Mouse (Mus musculus): ENCODE results near the gene Kcnh7. TPM values are rescaled to one million over a fixed set of nuclear protein-coding genes. Genes with fewer than 3 reads are reported as not detected.

The Kcnh7 gene
- polyA plus RNA-seq, 1 experiment, result not detected

DNA sequence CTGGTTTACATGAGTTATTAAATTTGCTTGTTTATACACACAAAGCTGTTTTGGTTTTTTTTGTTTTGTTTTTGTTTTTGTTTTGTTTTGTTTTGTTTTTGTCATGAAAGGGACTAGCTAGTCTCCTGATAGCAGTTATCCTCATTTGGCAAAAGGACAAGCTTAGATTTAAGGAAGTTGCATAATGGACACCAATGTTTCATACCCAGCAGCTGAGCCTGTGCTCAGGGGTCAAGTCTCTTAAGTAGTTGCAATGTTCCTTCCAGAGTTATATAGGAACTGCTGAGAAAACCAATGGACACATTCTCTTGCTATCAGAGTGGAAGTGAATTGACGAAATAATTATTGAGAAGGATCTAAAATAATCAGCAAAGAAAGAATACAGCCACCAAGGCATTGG lies 528.0 kb downstream of the Kcnh7 start:
- no peak overlapping the region for H3K4me3 ChIP-seq (replicated peaks)
- H3K9me3 ChIP-seq, result no peaks in the 10 kb centered on the region
- no peak for TF ChIP-seq FLI1 (IDR thresholded peaks at IDR 0.05; ENCODE audit: low read length)
- TF ChIP-seq GATA1 (IDR thresholded peaks at IDR 0.05; ENCODE audit: borderline replicate concordance, low read length), result no peak
- H3K27me3 ChIP-seq (replicated peaks), result no peaks in the 10 kb centered on the region
- peaks cover 3% of the 10 kb centered on the region; the same call in 1 of the 2 replicates for H3K4me1 ChIP-seq
- no peaks in the 10 kb centered on the region for H3K36me3 ChIP-seq (replicated peaks; ENCODE audit: low read length)

GRCm38 (mm10) chr2:62654519-62655338 lies 529.4 kb downstream of the Kcnh7 start:
- Histone ChIP-seq H3K36me3 (replicated peaks; ENCODE audit: low read length) (no peaks in the 10 kb centered on the region), H3K27me3 (replicated peaks) (no peaks in the 10 kb centered on the region), H3K4me3 (replicated peaks) (no peak overlapping the region), H3K4me1 (peaks cover 3% of the 10 kb centered on the region; the same call in 1 of the 2 replicates), H3K9me3 (no peaks in the 10 kb centered on the region)
- TF ChIP-seq GATA1 (IDR thresholded peaks at IDR 0.05; ENCODE audit: borderline replicate concordance, low read length) (no peak), FLI1 (IDR thresholded peaks at IDR 0.05; ENCODE audit: low read length) (no peak)

GRCm38 (mm10) chr2:62652466-62652865 lies 531.6 kb downstream of the Kcnh7 start:
- Histone ChIP-seq H3K4me3 (replicated peaks) (no peak overlapping the region), H3K4me1 (peaks cover 3% of the 10 kb centered on the region), H3K9me3 (no peaks in the 10 kb centered on the region), H3K36me3 (replicated peaks; ENCODE audit: low read length) (no peaks in the 10 kb centered on the region), H3K27me3 (replicated peaks) (no peaks in the 10 kb centered on the region)
- TF ChIP-seq GATA1 (IDR thresholded peaks at IDR 0.05; ENCODE audit: borderline replicate concordance, low read length) (no peak), FLI1 (IDR thresholded peaks at IDR 0.05; ENCODE audit: low read length) (no peak)

DNA sequence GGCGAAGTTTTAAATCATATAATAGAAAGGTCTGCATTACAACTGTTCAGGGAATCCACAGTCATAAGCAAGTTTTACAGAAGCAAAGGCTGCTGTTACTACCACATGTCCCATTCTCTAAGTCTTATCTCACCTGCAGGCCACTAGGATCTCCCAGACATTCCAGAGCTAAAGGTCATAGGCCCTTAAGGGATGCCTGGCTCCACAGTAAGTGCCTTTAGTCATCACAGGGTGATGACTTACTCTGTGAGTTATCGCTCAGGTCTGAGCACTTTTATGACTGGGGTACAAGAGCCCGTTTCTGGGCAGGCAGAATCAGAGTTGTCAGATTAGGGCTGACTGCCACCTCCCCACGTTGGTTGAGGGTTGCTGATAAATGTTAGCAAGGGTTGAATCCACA lies 532.2 kb downstream of the Kcnh7 start:
- no peak overlapping the region for H3K4me3 ChIP-seq (replicated peaks)
- TF ChIP-seq FLI1 (IDR thresholded peaks at IDR 0.05; ENCODE audit: low read length) (no peak), GATA1 (IDR thresholded peaks at IDR 0.05; ENCODE audit: borderline replicate concordance, low read length) (no peak)
- no peaks in the 10 kb centered on the region for H3K9me3 ChIP-seq
- H3K4me1 ChIP-seq, result peaks cover 3% of the 10 kb centered on the region
- H3K27me3 ChIP-seq (replicated peaks), result no peaks in the 10 kb centered on the region
- no peaks in the 10 kb centered on the region for H3K36me3 ChIP-seq (replicated peaks; ENCODE audit: low read length)

- no peaks in the 10 kb centered on the region for H3K27me3 ChIP-seq (replicated peaks)
- peaks cover 24% of the 10 kb centered on the region for H3K4me1 ChIP-seq
- H3K9me3 ChIP-seq, result no peaks in the 10 kb centered on the region
- TF ChIP-seq GATA1 (IDR thresholded peaks at IDR 0.05; ENCODE audit: borderline replicate concordance, low read length) (no peak), FLI1 (IDR thresholded peaks at IDR 0.05; ENCODE audit: low read length) (no peak)
- peak overlapping the region; percentile 95 for H3K4me3 ChIP-seq (replicated peaks)
- no peaks in the 10 kb centered on the region for H3K36me3 ChIP-seq (replicated peaks; ENCODE audit: low read length)
Observed at GRCm38 (mm10) chr2:62646671-62647289, 537.3 kb downstream of the Kcnh7 start.

DNA sequence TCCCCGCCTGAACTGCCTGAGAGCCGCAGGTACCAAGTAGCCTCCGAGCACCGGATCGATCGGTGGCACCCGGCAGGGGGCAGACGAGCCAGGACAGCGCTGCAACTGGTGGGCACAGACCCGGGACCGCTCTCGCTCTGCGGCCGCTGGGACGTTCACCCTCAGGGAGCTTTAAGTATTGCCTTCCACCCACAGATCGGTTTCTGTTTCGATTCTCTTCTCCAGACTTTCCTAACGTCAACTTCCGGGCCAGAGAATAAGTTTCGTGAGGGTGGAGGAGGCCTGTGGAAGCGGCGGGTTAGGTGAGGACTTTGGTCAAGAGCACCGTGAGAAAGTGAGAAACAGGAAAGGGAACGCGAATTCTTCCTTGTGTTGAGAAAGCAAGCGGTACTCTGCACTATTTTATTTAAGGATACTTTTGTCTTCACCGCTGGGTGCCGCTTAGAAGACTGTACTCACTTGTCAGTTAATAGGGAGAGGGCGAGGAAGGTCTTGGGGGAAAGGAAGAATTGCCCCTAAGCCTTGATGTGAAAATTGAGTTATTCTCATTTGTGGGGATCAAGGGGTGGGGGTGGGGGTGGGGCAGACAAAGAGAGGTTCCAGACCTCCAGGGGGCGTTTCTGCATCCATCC lies 538.0 kb downstream of the Kcnh7 start, which contains the start of gene Ifih1:
Gene Ifih1, minus strand, starts transcription at position 242 of the 632 bp plus-strand sequence.
- no peaks in the 10 kb centered on the region for H3K9me3 ChIP-seq
- H3K4me1 ChIP-seq, result peaks cover 27% of the 10 kb centered on the region
- H3K4me3 ChIP-seq (replicated peaks), result peak within 1 kb of the TSS; percentile 95
- no peaks in the 10 kb centered on the region for H3K27me3 ChIP-seq (replicated peaks)
- no peaks in the 10 kb centered on the region for H3K36me3 ChIP-seq (replicated peaks; ENCODE audit: low read length)
- TF ChIP-seq FLI1 (IDR thresholded peaks at IDR 0.05; ENCODE audit: low read length) (no peak), GATA1 (IDR thresholded peaks at IDR 0.05; ENCODE audit: borderline replicate concordance, low read length) (no peak)

- Histone ChIP-seq H3K4me3 (replicated peaks) (peak overlapping the region; percentile 95), H3K36me3 (replicated peaks; ENCODE audit: low read length) (no peaks in the 10 kb centered on the region), H3K27me3 (replicated peaks) (no peaks in the 10 kb centered on the region), H3K9me3 (no peaks in the 10 kb centered on the region), H3K4me1 (peaks cover 27% of the 10 kb centered on the region)
- no peak for TF ChIP-seq FLI1 (IDR thresholded peaks at IDR 0.05; ENCODE audit: low read length)
- no peak for TF ChIP-seq GATA1 (IDR thresholded peaks at IDR 0.05; ENCODE audit: borderline replicate concordance, low read length)
Observed at GRCm38 (mm10) chr2:62645475-62645874, 538.6 kb downstream of the Kcnh7 start.

GRCm38 (mm10) chr2:62644891-62645290 lies 539.2 kb downstream of the Kcnh7 start:
- H3K27me3 ChIP-seq (replicated peaks), result no peaks in the 10 kb centered on the region
- no peaks in the 10 kb centered on the region for H3K36me3 ChIP-seq (replicated peaks; ENCODE audit: low read length)
- H3K9me3 ChIP-seq, result no peaks in the 10 kb centered on the region
- TF ChIP-seq FLI1 (IDR thresholded peaks at IDR 0.05; ENCODE audit: low read length) (no peak), GATA1 (IDR thresholded peaks at IDR 0.05; ENCODE audit: borderline replicate concordance, low read length) (no peak)
- peaks cover 27% of the 10 kb centered on the region for H3K4me1 ChIP-seq
- H3K4me3 ChIP-seq (replicated peaks), result peak overlapping the region; percentile 95
